Mouse (Mus musculus) embryonic facial prominence, embryonic 12.5 days (tissue): ENCODE results near the gene Ankrd17. TPM values are rescaled to one million over a fixed set of nuclear protein-coding genes. Genes with fewer than 3 reads are reported as not detected.
"Not testable (repeated sequence)": the region's sequence is repeated elsewhere in the genome, so short reads cannot be mapped to it uniquely, and the experiment has no call there.

Experiments
- ATAC-seq: fragments of 200-750 bp; cut with Nextera tagmentation; 2 replicates; pipeline ENCODE4 v1.8.0; 2017; ENCODE audit not compliant: insufficient number of reproducible peaks, insufficient read depth, low FRiP score, low TSS enrichment
- H3K27ac ChIP-seq: fragments of 300-500 bp; sonication (generic); 2 replicates; pipeline ENCODE4 v1.5.1; 2016; ENCODE audit warnings: mild to moderate bottlenecking
- H3K27me3 ChIP-seq: fragments of 300-500 bp; sonication (generic); 2 replicates; pipeline ENCODE4 v1.6.1; 2016; ENCODE audit warnings: mild to moderate bottlenecking, moderate library complexity
- H3K36me3 ChIP-seq: fragments of 300-500 bp; sonication (generic); 2 replicates; pipeline ENCODE4 v1.6.1; 2016; ENCODE audit warnings: mild to moderate bottlenecking
- H3K4me1 ChIP-seq: fragments of 300-500 bp; sonication (generic); 2 replicates; pipeline ENCODE4 v1.6.1; 2016
- H3K4me2 ChIP-seq: fragments of 300-500 bp; sonication (generic); replicated peaks from 2 replicates; pipeline ENCODE4 v1.6.1; 2016; ENCODE audit warnings: mild to moderate bottlenecking, moderate library complexity
- H3K4me3 ChIP-seq: fragments of 300-500 bp; sonication (generic); 2 replicates; pipeline ENCODE4 v1.5.1; 2016; ENCODE audit warnings: mild to moderate bottlenecking
- H3K9ac ChIP-seq: fragments of 300-500 bp; sonication (generic); 2 replicates; pipeline ENCODE4 v1.6.1; 2016; ENCODE audit warnings: mild to moderate bottlenecking, moderate library complexity
- H3K9me3 ChIP-seq: fragments of 300-500 bp; sonication (generic); 2 replicates; pipeline ENCODE4 v1.6.1; 2016; ENCODE audit warnings: mild to moderate bottlenecking, moderate library complexity
- WGBS: fragments of 180-500 bp; shearing (Covaris S2); methylation state at CpG from one replicate; pipeline ENCODE4 v1.1.7; 2016; 5-methylcytosine and 5-hydroxymethylcytosine counted together
- polyA plus RNA-seq: library from polyadenylated mRNA; unstranded; fragments of >200 nt; fragmentation: Nextera tagmentation; extraction: Ambion mirVana; gene quantifications from 2 replicates; pipeline ENCODE4 v1.2.1, GENCODE M21; 2016

Ankrd17 gene
- polyA plus RNA-seq, 1 experiment from 2014 or later = 32.0 TPM

DNA sequence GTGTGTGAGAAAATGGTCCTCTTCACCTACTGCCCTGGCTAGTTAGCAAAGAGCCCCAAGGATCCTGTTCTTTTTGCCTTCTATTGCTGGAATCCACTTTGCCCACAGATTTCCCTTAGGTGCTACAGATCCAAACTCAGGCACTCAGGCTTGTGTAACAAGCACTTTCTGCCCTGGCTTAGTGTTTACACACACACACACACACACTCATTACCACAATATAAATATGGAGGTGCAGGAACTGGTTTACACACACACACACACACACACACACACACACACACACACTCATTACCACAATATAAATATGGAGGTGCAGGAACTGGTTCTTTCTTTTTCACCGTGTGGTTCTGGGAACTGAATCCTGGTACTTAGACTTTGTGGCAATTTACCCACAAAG is 35.3 kb downstream of the Ankrd17 start:
- H3K4me2 ChIP-seq = no peak overlapping the region
- 79% methylated on average over 1 of the region's 1 CpGs for WGBS
- no peak overlapping the region for H3K4me3 ChIP-seq
- H3K27ac ChIP-seq = no peak overlapping the region
- H3K9ac ChIP-seq = no peak overlapping the region
- H3K27me3 ChIP-seq = no peaks in the 10 kb centered on the region
- no peaks in the 10 kb centered on the region; the same call in 1 of the 2 replicates for H3K4me1 ChIP-seq
- H3K9me3 ChIP-seq = no peaks in the 10 kb centered on the region
- no peak for ATAC-seq
- H3K36me3 ChIP-seq = no peaks in the 10 kb centered on the region

DNA sequence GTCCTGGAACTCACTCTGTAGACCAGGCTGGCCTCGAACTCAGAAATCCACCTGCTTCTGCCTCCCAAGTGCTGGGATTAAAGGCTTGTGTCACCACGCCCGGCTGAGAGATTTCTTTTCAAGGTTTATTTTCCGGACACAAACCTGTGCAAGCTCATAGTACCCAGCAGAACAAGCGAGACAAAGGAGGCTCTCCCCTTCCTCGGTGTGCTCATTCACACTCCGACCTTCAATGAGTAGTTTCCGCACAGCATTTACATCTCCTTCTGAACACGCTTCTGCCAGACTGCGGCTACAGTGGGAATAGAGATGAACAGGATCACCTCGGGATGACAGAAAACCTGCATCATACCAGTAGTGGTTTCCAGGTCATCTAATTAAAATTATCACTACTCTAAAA is 68.0 kb downstream of the Ankrd17 start:
- no peak overlapping the region for H3K4me2 ChIP-seq
- peaks cover 20% of the 10 kb centered on the region for H3K36me3 ChIP-seq
- WGBS = 97% methylated on average over 11 of the region's 11 CpGs
- no peaks in the 10 kb centered on the region for H3K4me1 ChIP-seq
- no peak overlapping the region for H3K4me3 ChIP-seq
- H3K27ac ChIP-seq = no peak overlapping the region
- no peaks in the 10 kb centered on the region for H3K9me3 ChIP-seq
- ATAC-seq = no peak
- H3K27me3 ChIP-seq = no peaks in the 10 kb centered on the region
- no peak overlapping the region for H3K9ac ChIP-seq

DNA sequence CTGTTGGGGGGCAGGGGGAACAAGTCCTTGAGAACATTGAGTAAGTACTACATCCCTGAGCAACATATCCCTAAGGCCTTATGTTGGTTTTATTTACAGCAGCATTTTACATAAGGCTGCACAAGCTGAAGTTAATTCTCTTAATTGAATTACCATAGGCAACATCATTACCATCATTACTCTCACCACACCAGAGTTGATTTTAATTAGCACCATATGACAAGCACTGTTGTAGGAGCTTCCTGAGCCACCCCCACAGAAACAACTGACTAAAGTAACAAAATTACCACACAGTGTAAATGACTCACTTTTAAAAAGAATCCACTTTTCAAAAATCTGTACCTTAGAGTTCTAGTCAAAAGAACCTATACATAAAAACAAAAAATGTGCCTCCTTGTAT is 76.5 kb downstream of the Ankrd17 start:
- Histone ChIP-seq H3K36me3 (peaks cover 52% of the 10 kb centered on the region), H3K4me3 (no peak overlapping the region), H3K9me3 (no peaks in the 10 kb centered on the region), H3K9ac (no peak overlapping the region), H3K27me3 (no peaks in the 10 kb centered on the region), H3K27ac (no peak overlapping the region), H3K4me2 (no peak overlapping the region), H3K4me1 (no peaks in the 10 kb centered on the region)
- ATAC-seq = no peak

DNA sequence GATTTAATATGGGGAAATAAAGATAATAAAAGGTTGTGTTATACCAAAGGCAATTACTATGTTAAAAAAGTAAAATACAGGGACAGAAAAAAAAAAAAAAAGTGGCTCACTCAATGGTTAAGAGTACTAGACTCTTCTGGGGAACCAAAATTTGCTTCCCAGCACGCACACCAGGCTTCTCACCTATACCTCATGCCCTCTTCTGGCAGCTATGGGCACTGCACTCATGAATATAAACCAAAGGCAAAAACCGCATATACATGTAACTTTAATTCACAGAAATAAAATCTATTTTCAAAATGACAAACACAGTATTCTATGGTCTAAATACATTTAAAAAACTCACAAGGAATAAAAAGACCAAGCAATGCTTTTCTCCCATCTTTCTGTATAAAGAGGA is 79.8 kb downstream of the Ankrd17 start:
- no peak overlapping the region for H3K9ac ChIP-seq
- no peaks in the 10 kb centered on the region for H3K9me3 ChIP-seq
- peaks cover 57% of the 10 kb centered on the region for H3K36me3 ChIP-seq
- no peak overlapping the region for H3K4me3 ChIP-seq
- 88% methylated on average over 2 of the region's 2 CpGs for WGBS
- no peak for ATAC-seq
- no peaks in the 10 kb centered on the region for H3K4me1 ChIP-seq
- H3K27me3 ChIP-seq = no peaks in the 10 kb centered on the region
- no peak overlapping the region for H3K4me2 ChIP-seq
- H3K27ac ChIP-seq = no peak overlapping the region

DNA sequence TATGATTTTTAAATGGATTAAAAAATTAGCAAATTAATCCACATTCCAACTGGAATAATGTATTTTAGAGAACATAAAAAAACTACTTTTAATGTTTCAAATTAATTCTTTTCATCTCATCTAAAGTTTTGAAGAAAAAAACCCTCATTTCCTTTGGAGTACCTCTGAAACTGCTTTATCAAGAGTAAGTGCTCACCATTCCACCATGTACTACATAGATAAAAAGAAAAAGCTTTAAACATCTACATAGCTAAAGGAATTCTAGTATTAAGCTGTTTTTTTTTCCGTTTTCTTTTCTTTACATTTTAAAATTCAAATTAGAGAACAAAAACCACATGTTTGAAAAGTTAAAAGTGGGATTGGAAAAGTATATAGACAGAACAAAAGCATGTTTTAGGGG is 86.3 kb downstream of the Ankrd17 start:
- Histone ChIP-seq H3K4me3 (no peak overlapping the region), H3K4me2 (no peak overlapping the region), H3K27ac (no peak overlapping the region), H3K36me3 (peaks cover 34% of the 10 kb centered on the region), H3K27me3 (no peaks in the 10 kb centered on the region), H3K9me3 (no peaks in the 10 kb centered on the region), H3K4me1 (no peaks in the 10 kb centered on the region), H3K9ac (no peak overlapping the region)
- ATAC-seq = no peak
- 83% methylated on average over 1 of the region's 1 CpGs for WGBS

DNA sequence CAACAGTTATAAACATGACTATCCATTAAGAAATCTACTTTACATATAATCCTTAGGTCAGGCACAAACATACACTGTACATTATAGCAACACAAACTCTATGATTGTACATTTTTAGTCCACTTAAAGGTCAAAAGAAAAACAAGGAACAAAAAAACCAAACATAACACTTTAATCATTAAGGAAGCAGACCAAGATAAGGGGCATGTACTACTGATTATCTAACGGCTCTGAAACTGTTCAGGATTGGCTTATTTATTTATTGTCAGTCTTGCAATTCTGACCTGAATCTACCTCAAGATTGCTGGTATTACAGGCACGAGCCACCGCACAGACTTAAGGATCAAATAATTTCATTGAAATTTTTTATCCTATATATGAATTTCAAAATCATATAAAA is 87.0 kb downstream of the Ankrd17 start:
- Histone ChIP-seq H3K9me3 (no peaks in the 10 kb centered on the region), H3K4me1 (no peaks in the 10 kb centered on the region), H3K36me3 (peaks cover 34% of the 10 kb centered on the region), H3K4me3 (no peak overlapping the region), H3K9ac (no peak overlapping the region), H3K4me2 (no peak overlapping the region), H3K27ac (no peak overlapping the region), H3K27me3 (no peaks in the 10 kb centered on the region)
- ATAC-seq = no peak
- WGBS = 81% methylated on average over 3 of the region's 3 CpGs

DNA sequence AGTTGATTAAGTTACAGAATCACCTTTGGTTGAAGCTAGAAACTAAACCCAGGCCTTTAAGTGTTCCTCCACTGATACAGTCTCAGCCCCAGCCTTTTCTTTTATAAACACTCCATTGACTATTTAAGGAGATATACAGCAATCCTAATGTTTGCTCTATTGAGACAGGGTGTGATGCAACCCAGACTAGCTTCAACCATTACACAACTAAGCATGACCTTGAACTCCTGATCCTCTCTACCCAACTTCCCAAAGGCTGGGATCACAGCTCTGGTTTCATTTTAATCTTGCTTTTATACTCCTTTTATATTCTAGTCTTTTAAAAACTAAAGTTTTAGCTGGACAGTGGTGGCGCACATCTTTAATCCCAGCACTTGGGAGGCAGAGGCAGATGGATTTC is 88.9 kb downstream of the Ankrd17 start:
- Histone ChIP-seq H3K4me2 (no peak overlapping the region), H3K9me3 (no peaks in the 10 kb centered on the region), H3K36me3 (peaks cover 25% of the 10 kb centered on the region), H3K4me3 (no peak overlapping the region), H3K27ac (no peak overlapping the region), H3K9ac (no peak overlapping the region), H3K4me1 (no peaks in the 10 kb centered on the region), H3K27me3 (no peaks in the 10 kb centered on the region)
- WGBS = 90% methylated on average over 1 of the region's 1 CpGs
- ATAC-seq = no peak

DNA sequence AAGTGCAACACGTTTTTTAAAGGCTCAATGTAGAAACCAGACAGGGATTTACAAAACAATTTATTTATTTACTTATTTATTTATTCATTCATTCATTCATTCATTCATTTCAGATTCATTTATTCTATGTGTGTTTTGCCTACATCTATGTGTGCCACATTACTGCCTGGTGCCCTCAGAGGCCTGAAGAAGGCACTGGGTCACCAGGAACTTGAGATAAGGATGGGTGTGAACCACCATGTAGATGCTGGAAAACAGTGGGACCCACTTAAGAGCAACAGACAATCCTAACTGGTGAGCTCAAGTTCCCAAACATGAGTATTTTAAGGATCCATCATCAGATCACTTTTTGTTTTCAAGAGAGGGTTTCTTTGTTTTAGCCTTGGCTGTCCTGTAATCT is 91.6 kb downstream of the Ankrd17 start:
- H3K36me3 ChIP-seq = peaks cover 35% of the 10 kb centered on the region
- no peak overlapping the region for H3K27ac ChIP-seq

DNA sequence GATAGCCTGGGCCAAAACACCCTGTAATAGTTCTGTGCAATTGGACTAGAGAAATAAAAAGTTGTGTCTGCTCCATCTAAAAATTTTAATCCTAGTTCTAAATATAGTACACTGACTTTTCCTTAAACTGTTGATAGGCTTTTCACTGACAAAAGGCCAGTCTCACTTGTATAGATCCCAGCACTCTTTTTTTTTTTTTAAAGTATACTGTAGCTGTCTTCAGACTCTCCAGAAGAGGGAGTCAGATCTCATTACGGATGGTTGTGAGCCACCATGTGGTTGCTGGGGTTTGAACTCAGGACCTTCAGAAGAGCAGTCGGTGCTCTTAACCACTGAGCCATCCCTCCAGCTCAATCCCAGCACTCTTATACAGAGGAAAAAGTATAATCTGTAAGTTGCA is 104.1 kb downstream of the Ankrd17 start:
- not testable (repeated sequence) for H3K4me2 ChIP-seq, H3K9me3 ChIP-seq, H3K27me3 ChIP-seq, H3K4me1 ChIP-seq, ATAC-seq, H3K27ac ChIP-seq, H3K9ac ChIP-seq, H3K4me3 ChIP-seq
- peaks cover 45% of the 10 kb centered on the region for H3K36me3 ChIP-seq
- 78% methylated on average over 2 of the region's 2 CpGs for WGBS

More for the DNA sequence above, 91.6 kb downstream of the Ankrd17 start:
- Histone ChIP-seq H3K4me1 (no peaks in the 10 kb centered on the region), H3K9ac (no peak overlapping the region), H3K27me3 (no peaks in the 10 kb centered on the region), H3K9me3 (no peaks in the 10 kb centered on the region), H3K4me2 (no peak overlapping the region), H3K4me3 (no peak overlapping the region)
- WGBS = 92% methylated on average over 1 of the region's 1 CpGs
- no peak for ATAC-seq

DNA sequence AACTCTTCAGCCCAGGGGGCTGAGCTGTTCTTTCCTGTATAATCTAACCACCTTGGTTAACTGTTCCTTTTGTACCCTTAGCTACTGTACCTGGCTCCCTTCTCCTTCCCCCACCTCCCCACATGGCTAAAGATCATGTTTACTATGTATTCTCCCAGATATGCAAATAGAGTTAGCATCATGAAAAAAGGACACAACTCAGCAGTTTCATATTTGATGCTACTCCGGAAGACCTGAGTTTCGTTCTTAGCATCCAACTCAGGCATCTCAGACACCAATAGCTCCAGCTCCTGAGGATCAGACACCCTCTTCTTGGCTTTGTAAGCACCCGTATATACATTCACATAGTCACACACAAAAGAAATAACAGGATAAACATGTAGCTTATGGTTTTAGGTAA is 109.4 kb downstream of the Ankrd17 start:
- Histone ChIP-seq H3K36me3 (peaks cover 76% of the 10 kb centered on the region), H3K4me1 (no peaks in the 10 kb centered on the region)
- no peak for ATAC-seq

DNA sequence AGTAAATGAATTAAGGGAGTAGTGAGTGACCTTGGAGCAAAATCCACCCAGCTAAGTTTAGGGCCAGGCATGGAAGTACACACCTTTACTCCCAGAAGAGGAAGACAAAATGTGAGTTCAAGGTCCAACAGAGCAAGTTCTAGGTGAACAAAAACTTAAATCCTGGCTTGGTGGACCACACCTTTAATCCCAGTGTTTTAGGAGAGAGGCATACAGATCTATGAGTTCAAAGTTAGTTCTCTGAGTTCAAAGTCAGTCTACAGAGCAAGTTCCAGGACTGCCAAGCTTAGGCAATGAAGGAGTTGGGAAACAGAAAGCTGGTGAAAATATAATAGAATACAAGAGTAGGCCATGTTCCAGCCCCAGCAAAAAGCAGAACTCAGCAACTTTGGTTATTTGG is 118.9 kb downstream of the Ankrd17 start:
- Histone ChIP-seq H3K4me3 (no peak overlapping the region), H3K27ac (no peak overlapping the region), H3K27me3 (no peaks in the 10 kb centered on the region), H3K36me3 (peaks cover 70% of the 10 kb centered on the region), H3K4me2 (no peak overlapping the region), H3K9ac (no peak overlapping the region), H3K9me3 (no peaks in the 10 kb centered on the region), H3K4me1 (no peaks in the 10 kb centered on the region)
- ATAC-seq = no peak

More for the DNA sequence above, 109.4 kb downstream of the Ankrd17 start:
- 92% methylated on average over 3 of the region's 3 CpGs for WGBS
- Histone ChIP-seq H3K27ac (no peak overlapping the region), H3K9me3 (no peaks in the 10 kb centered on the region), H3K4me2 (no peak overlapping the region), H3K4me3 (no peak overlapping the region), H3K9ac (no peak overlapping the region), H3K27me3 (no peaks in the 10 kb centered on the region)

DNA sequence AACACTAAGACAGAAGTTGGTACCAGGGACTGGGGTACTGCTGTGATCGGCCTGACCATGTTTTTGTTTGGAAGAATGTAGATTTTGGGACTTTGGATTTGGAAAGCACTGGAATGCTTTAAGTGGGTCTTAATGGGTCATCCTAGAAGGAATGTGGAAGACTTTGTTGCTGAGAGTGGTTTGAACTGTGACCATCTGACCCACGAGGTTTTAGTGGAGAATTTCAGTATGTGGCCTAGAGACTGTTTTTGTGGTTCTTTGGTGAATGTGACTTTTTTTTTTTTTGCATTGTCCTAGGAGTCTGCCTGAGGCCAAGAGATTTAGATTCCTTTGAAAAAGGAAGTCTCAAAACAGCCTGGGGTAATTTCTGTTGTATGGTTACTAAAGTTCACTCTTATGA is 119.4 kb downstream of the Ankrd17 start:
- H3K27me3 ChIP-seq = no peaks in the 10 kb centered on the region
- no peaks in the 10 kb centered on the region for H3K4me1 ChIP-seq
- no peak overlapping the region for H3K9ac ChIP-seq
- peaks cover 72% of the 10 kb centered on the region for H3K36me3 ChIP-seq
- no peak overlapping the region for H3K4me2 ChIP-seq
- 77% methylated on average over 2 of the region's 2 CpGs for WGBS
- ATAC-seq = no peak
- no peaks in the 10 kb centered on the region for H3K9me3 ChIP-seq
- H3K4me3 ChIP-seq = no peak overlapping the region
- H3K27ac ChIP-seq = no peak overlapping the region

DNA sequence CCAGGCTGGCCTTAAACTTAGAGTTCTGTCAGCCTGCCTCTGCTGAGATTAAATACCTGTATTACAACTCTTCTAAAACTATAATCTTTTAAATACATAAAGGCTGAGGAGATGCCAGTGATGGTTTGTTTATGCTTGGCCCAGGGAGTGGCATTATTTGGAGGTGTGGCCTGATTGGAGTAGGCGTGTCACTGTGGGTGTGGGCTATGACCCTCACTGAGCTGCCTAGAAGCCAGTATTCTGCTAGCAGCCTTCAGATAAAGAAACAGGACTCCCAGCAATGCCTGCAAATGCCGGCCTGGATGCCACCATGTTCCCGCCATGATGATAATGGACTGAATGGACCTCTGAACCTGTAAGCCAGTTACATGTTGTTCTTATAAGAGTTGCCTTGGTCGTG is 119.8 kb downstream of the Ankrd17 start:
- Histone ChIP-seq H3K27ac (no peak overlapping the region), H3K4me2 (no peak overlapping the region), H3K27me3 (no peaks in the 10 kb centered on the region), H3K9ac (no peak overlapping the region), H3K4me3 (no peak overlapping the region), H3K36me3 (peaks cover 70% of the 10 kb centered on the region), H3K9me3 (no peaks in the 10 kb centered on the region), H3K4me1 (no peaks in the 10 kb centered on the region)
- WGBS = 80% methylated on average over 4 of the region's 4 CpGs
- ATAC-seq = no peak
